Mouse (Mus musculus) lung, postnatal 0 days (tissue): ENCODE results near the gene Tmem59l. TPM values are rescaled to one million over a fixed set of nuclear protein-coding genes. Genes with fewer than 3 reads are reported as not detected.

Source experiments
- ATAC-seq: fragments of 200-750 bp; cut with Nextera tagmentation; 2 replicates; pipeline ENCODE4 v1.8.0; 2017; ENCODE audit warnings: moderate library complexity
- DNase-seq: peaks from one replicate; pipeline ENCODE4 v3.0.0-alpha.2; 2016; ENCODE audit warnings: low spot score
- H3K27ac ChIP-seq: fragments of 300-500 bp; sonication (generic); 2 replicates; pipeline ENCODE4 v1.5.1; 2014; ENCODE audit warnings: antibody characterized with exemption, mild to moderate bottlenecking, low read length, mixed read lengths
- H3K27me3 ChIP-seq: fragments of 300-500 bp; sonication (generic); replicated peaks from 2 replicates; pipeline ENCODE4 v1.6.1; 2014; ENCODE audit warnings: low read length, mixed read lengths; ENCODE audit not compliant: insufficient read depth
- H3K36me3 ChIP-seq: fragments of 300-500 bp; sonication (generic); 2 replicates; pipeline ENCODE4 v1.6.1; 2014; ENCODE audit warnings: low read length, mixed read lengths; ENCODE audit not compliant: insufficient read depth
- H3K4me1 ChIP-seq: fragments of 300-500 bp; sonication (generic); 2 replicates; pipeline ENCODE4 v1.6.1; 2014; ENCODE audit warnings: antibody characterized with exemption, low read depth, low read length, mixed read lengths; ENCODE audit not compliant: insufficient read depth
- H3K4me2 ChIP-seq: fragments of 300-500 bp; sonication (generic); replicated peaks from 2 replicates; pipeline ENCODE4 v1.6.1; 2014; ENCODE audit warnings: low read depth, mild to moderate bottlenecking, low read length, moderate library complexity, mixed read lengths
- H3K4me3 ChIP-seq: fragments of 300-500 bp; sonication (generic); 2 replicates; pipeline ENCODE4 v1.5.1; 2014; ENCODE audit warnings: low read depth, low read length
- H3K9ac ChIP-seq: fragments of 300-500 bp; sonication (generic); replicated peaks from 2 replicates; pipeline ENCODE4 v1.6.1; 2014; ENCODE audit warnings: low read depth, mild to moderate bottlenecking
- H3K9me3 ChIP-seq: fragments of 300-500 bp; sonication (generic); 2 replicates; pipeline ENCODE4 v1.6.1; 2016; ENCODE audit warnings: low read length, mixed read lengths
- CTCF ChIP-seq: IDR thresholded peaks from 2 replicates; pipeline ENCODE4 v1.5.1; 2016; ENCODE audit warnings: antibody characterized with exemption, mild to moderate bottlenecking
- EP300 ChIP-seq: IDR thresholded peaks from 2 replicates; pipeline ENCODE4 v1.6.1; 2016; ENCODE audit warnings: antibody characterized with exemption, mild to moderate bottlenecking, control low read depth
- WGBS: fragments of 180-500 bp; shearing (Covaris S2); extraction: QIAGEN DNeasy Blood & Tissue Kit; methylation state at CpG from one replicate; pipeline ENCODE4 v1.1.7; 2014; 5-methylcytosine and 5-hydroxymethylcytosine counted together
- polyA plus RNA-seq: library from polyadenylated mRNA; unstranded; fragments of >200 nt; fragmentation: Nextera tagmentation; extraction: Ambion mirVana; gene quantifications from 2 replicates; pipeline ENCODE4 v1.2.1, GENCODE M21; 2015

Tmem59l gene
- polyA plus RNA-seq, 1 experiment from 2014 or later, result 5.2 TPM

- TF ChIP-seq CTCF, result no peak
- no peak for TF ChIP-seq EP300
These were observed 1.0 kb upstream of the Tmem59l start for GRCm38 (mm10) chr8:70487993-70488796.

GRCm38 (mm10) chr8:70486191-70486681 lies 922 bp downstream of the Tmem59l start:
- Histone ChIP-seq H3K27ac (no peak overlapping the region), H3K4me2 (no peak overlapping the region), H3K4me3 (no peak overlapping the region), H3K4me1 (peaks cover 16% of the 10 kb centered on the region), H3K27me3 (peaks cover 28% of the 10 kb centered on the region), H3K36me3 (no peaks in the 10 kb centered on the region), H3K9ac (no peak overlapping the region), H3K9me3 (no peaks in the 10 kb centered on the region)
- TF ChIP-seq EP300, result no peak
- TF ChIP-seq CTCF, result no peak
- DNase-seq (no peak), ATAC-seq (no peak)
- 46% methylated on average over 7 of the region's 7 CpGs for WGBS

More at GRCm38 (mm10) chr8:70487993-70488796, 1.0 kb upstream of the Tmem59l start:
- H3K27ac ChIP-seq, result peak overlapping the region; percentile 88
- no peak overlapping the region for H3K9ac ChIP-seq
- H3K9me3 ChIP-seq, result no peaks in the 10 kb centered on the region
- peak; percentile 46 for ATAC-seq
- 4% methylated on average over 50 of the region's 55 CpGs for WGBS
- H3K27me3 ChIP-seq, result peaks cover 41% of the 10 kb centered on the region
- peak; percentile 51 for DNase-seq
- no peaks in the 10 kb centered on the region for H3K36me3 ChIP-seq
- H3K4me3 ChIP-seq, result peak overlapping the region; percentile 15; the same call in 1 of the 2 replicates
- peak overlapping the region; percentile 44 for H3K4me2 ChIP-seq
- peaks cover 16% of the 10 kb centered on the region for H3K4me1 ChIP-seq

- H3K9me3 ChIP-seq, result no peaks in the 10 kb centered on the region
- peak; percentile 55 for TF ChIP-seq EP300
- TF ChIP-seq CTCF, result no peak
- H3K4me1 ChIP-seq, result no peaks in the 10 kb centered on the region
- ATAC-seq, result peak; percentile 95
- H3K27me3 ChIP-seq, result peaks cover 13% of the 10 kb centered on the region
- WGBS, result 48% methylated on average over 2 of the region's 2 CpGs
- no peak overlapping the region for H3K4me2 ChIP-seq
- no peak overlapping the region for H3K4me3 ChIP-seq
- DNase-seq, result peak; percentile 88
- peak overlapping the region; percentile 47; the same call in 1 of the 2 replicates for H3K27ac ChIP-seq
- H3K9ac ChIP-seq, result no peak overlapping the region
- H3K36me3 ChIP-seq, result no peaks in the 10 kb centered on the region
These were observed 4.2 kb downstream of the Tmem59l start for GRCm38 (mm10) chr8:70482943-70483342.

GRCm38 (mm10) chr8:70481908-70482307 lies 5.2 kb downstream of the Tmem59l start:
- Histone ChIP-seq H3K27me3 (peaks cover 5% of the 10 kb centered on the region; the same call in 1 of the 2 replicates), H3K9ac (no peak overlapping the region), H3K9me3 (no peaks in the 10 kb centered on the region), H3K4me2 (no peak overlapping the region), H3K4me3 (no peak overlapping the region), H3K4me1 (no peaks in the 10 kb centered on the region), H3K36me3 (no peaks in the 10 kb centered on the region), H3K27ac (peak overlapping the region; percentile 40; the same call in 1 of the 2 replicates)
- WGBS, result 59% methylated on average over 3 of the region's 3 CpGs
- ATAC-seq, result no peak
- TF ChIP-seq CTCF, result no peak
- TF ChIP-seq EP300, result no peak
- DNase-seq, result no peak

GRCm38 (mm10) chr8:70477269-70477982 lies 9.7 kb downstream of the Tmem59l start:
- Histone ChIP-seq H3K27me3 (no peaks in the 10 kb centered on the region), H3K4me3 (peak overlapping the region; percentile 80), H3K4me1 (peaks cover 6% of the 10 kb centered on the region; the same call in 1 of the 2 replicates), H3K4me2 (peak overlapping the region; percentile 91), H3K27ac (peak overlapping the region; percentile 57), H3K9ac (no peak overlapping the region), H3K9me3 (no peaks in the 10 kb centered on the region), H3K36me3 (no peaks in the 10 kb centered on the region)
- no peak for TF ChIP-seq CTCF
- TF ChIP-seq EP300, result no peak; the same call in none of the 2 replicates
- 2% methylated on average over 21 of the region's 21 CpGs for WGBS
- ATAC-seq, result peak; percentile 39
- DNase-seq, result peak; percentile 74
